Mouse (Mus musculus): ENCODE results near the gene Wbp2.

Wbp2 gene

GRCm38 (mm10) chr11:116030088-116030897 lies 56.5 kb downstream of the Wbp2 start, which contains the start of gene Unk:
TSS of gene Unk (plus strand) at chr11:116030322.
- peak; percentile 93 for DNase-seq (ENCODE audit: low read depth)

- no peak for DNase-seq (ENCODE audit: low read depth)
Observed at GRCm38 (mm10) chr11:116029086-116029865, 57.5 kb downstream of the Wbp2 start.

Measured in c-Kit-positive CD71-negative TER-119-negative erythroid progenitor cells, embryonic 14.5 days (primary cell).